Mouse (Mus musculus) kidney, postnatal 14 days (tissue): ENCODE data around the gene Mrvi1.

Experiments used
- DNase-seq: peaks from one replicate; pipeline ENCODE4 v3.0.0; 2022; ENCODE audit warnings: mixed read lengths

The Mrvi1 gene

GRCm38 (mm10) chr7:110876965-110877364 lies 105.3 kb downstream of the Mrvi1 start:
- peak; percentile 59 for DNase-seq

GRCm38 (mm10) chr7:110868807-110869206 lies 113.5 kb downstream of the Mrvi1 start:
- no peak for DNase-seq

- no peak for DNase-seq
Observed at GRCm38 (mm10) chr7:110867116-110867515, 115.1 kb downstream of the Mrvi1 start.

- DNase-seq = no peak
Observed at GRCm38 (mm10) chr7:110866021-110866420, 116.2 kb downstream of the Mrvi1 start.

GRCm38 (mm10) chr7:110865570-110865969 lies 116.7 kb downstream of the Mrvi1 start:
- DNase-seq = no peak

- peak; percentile 53 for DNase-seq
Observed at GRCm38 (mm10) chr7:110865038-110865437, 117.2 kb downstream of the Mrvi1 start.

GRCm38 (mm10) chr7:110862751-110863289 lies 119.4 kb downstream of the Mrvi1 start, which contains the start of gene Lyve1:
TSS of gene Lyve1 (minus strand) at chr7:110863239.
- DNase-seq = no peak

- no peak for DNase-seq
Observed at GRCm38 (mm10) chr7:110860129-110860528, 122.1 kb downstream of the Mrvi1 start.

- DNase-seq = no peak
Observed at GRCm38 (mm10) chr7:110855604-110856003, 126.7 kb downstream of the Mrvi1 start.

GRCm38 (mm10) chr7:110854927-110855546 lies 127.2 kb downstream of the Mrvi1 start:
- no peak for DNase-seq

- no peak for DNase-seq
Observed at GRCm38 (mm10) chr7:110854519-110854918, 127.7 kb downstream of the Mrvi1 start.

GRCm38 (mm10) chr7:110853611-110854010 lies 128.7 kb downstream of the Mrvi1 start:
- DNase-seq = no peak

GRCm38 (mm10) chr7:110851541-110852203 lies 130.6 kb downstream of the Mrvi1 start:
- peak; percentile 11 for DNase-seq

- no peak for DNase-seq
Observed at GRCm38 (mm10) chr7:110848371-110848770, 133.9 kb downstream of the Mrvi1 start.

GRCm38 (mm10) chr7:110847321-110847720 lies 134.9 kb downstream of the Mrvi1 start:
- no peak for DNase-seq

- peak; percentile 94 for DNase-seq
Observed at GRCm38 (mm10) chr7:110843916-110844874, 138.1 kb downstream of the Mrvi1 start, which contains the start of gene Rnf141. TSS of gene Rnf141 (minus strand) at chr7:110844457.

GRCm38 (mm10) chr7:110840332-110840731 lies 141.9 kb downstream of the Mrvi1 start:
- DNase-seq = no peak

GRCm38 (mm10) chr7:110834522-110834921 lies 147.7 kb downstream of the Mrvi1 start:
- no peak for DNase-seq

- no peak for DNase-seq
Observed at GRCm38 (mm10) chr7:110834018-110834417, 148.2 kb downstream of the Mrvi1 start.

- DNase-seq = no peak
Observed at GRCm38 (mm10) chr7:110833024-110833423, 149.2 kb downstream of the Mrvi1 start.

- no peak for DNase-seq
Observed at GRCm38 (mm10) chr7:110823995-110824953, 158.0 kb downstream of the Mrvi1 start.

- no peak for DNase-seq
Observed at GRCm38 (mm10) chr7:110823593-110823992, 158.7 kb downstream of the Mrvi1 start.
